Mouse (Mus musculus) bone marrow macrophage, adult 2 months (primary cell): ENCODE results near the gene Igfbp6.

ENCODE experiments used
- CTCF ChIP-seq: IDR thresholded peaks from 2 replicates; pipeline ENCODE4 v1.5.1; 2012; ENCODE audit warnings: low read depth, mild to moderate bottlenecking, low read length, moderate library complexity
- POLR2A ChIP-seq: IDR thresholded peaks from 2 replicates; pipeline ENCODE4 v1.6.1; 2012; ENCODE audit warnings: mild to moderate bottlenecking, low read depth, low read length, borderline replicate concordance

DNA sequence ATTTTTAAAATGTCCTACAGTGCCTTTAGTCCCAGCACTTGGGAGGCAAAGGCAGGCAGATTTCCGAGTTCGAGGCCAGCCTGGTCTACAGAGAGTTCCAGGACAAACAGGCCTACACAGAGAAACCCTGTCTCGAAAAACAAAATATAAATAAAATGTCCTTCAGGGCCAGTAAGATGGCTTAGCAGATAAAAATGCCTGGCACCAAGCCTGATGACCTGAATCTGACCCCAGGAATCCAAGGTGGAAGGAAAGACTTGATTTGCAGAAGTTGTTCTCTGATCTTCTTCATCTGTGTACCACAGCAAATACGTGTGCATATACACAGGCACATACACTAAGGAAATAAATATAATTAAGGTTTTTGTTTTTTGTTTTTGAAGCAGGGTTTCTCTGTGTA, 51.2 kb downstream of the Igfbp6 start:
- TF ChIP-seq CTCF (no peak), POLR2A (no peak)
